Mouse (Mus musculus) heart, postnatal 4 days (tissue): ENCODE data around the gene Iqsec1. TPM values are rescaled to one million over a fixed set of nuclear protein-coding genes. Genes with fewer than 3 reads are reported as not detected.

Experiments
- DNase-seq: peaks from one replicate; pipeline ENCODE4 v3.0.0; 2021
- total RNA-seq, 2 experiments: library from RNA; stranded (reverse); gene quantifications; 2 replicates each; pipeline ENCODE4 v1.2.3; 2021

The Iqsec1 gene
- total RNA-seq: 100 to 1,000 TPM; 150 TPM

DNA sequence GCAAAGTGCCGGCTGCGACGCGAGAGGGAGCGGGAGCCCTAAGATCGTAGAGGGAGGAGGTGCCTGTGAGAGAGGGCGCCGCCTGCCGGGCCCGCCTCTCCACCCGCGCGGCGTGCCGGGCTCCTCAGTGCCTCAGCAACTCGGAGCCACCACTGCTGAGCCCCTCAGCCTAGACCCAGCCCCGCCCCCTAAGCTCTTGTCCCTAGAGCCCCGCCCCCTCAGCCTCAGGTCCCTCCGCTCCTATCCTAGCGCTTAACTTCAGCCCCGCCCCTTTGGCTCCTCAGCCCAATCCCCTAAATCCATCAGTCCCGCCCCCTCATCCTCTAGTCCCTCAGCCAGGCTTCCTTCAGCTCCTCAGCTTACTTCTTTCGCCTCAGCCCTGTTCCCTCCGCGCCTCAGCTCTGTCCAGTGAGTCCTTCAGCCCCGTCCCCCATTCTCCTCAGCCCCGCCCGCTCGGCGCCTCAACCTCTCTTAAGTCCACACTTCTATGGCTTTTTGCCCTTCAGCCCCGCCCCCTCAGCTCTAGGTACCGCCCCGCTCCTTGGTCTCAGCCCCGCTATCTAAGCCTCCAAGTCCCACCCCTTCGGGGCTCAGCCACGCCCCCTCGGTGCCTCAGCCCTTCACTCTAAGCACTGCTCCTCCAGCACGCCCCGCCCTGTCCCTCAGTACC, at the start of gene Iqsec1:
Gene Iqsec1, minus strand, starts transcription at position 38 of the 670 bp plus-strand sequence.
- peak; percentile 83 for DNase-seq

DNA sequence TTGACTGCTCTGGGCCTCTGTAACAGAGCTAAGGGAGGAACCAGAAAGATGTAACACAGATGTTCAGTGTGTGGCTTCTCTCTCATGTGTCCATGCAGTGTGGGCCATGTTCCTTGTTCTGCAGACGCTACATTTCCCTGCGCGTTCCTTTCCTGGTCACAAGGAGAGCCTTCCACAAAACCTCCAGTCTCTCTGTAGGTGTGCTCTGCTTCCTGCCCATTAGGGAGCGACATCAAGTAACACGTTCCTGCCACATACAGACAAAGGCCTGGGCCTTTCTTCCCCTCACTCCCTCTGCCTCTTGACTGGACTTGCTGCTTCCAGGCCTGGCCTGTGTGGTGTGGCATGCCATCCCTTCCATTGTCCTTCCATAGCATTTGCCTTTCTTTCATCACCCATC, 39.8 kb upstream of the Iqsec1 start:
- no peak for DNase-seq

DNA sequence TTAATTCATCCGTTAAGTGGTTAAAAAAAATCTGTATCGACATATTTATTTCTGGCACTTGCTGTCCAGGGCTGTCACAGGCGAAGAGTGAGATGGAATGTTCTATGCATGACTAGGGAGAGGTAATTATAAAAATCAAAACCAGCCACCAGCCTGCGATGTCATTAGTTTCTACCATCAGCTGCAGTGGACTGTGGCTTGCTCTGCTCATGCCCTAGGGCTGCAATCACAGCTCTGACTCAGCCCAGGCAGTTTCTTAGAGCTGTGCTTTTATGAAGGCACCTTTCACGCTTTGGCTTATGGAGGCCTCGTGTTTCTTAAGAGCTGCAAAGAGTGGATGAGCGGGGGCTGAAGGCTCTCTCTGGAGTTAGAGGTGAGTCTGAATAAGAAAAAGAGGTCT, 32.3 kb upstream of the Iqsec1 start:
- no peak for DNase-seq

DNA sequence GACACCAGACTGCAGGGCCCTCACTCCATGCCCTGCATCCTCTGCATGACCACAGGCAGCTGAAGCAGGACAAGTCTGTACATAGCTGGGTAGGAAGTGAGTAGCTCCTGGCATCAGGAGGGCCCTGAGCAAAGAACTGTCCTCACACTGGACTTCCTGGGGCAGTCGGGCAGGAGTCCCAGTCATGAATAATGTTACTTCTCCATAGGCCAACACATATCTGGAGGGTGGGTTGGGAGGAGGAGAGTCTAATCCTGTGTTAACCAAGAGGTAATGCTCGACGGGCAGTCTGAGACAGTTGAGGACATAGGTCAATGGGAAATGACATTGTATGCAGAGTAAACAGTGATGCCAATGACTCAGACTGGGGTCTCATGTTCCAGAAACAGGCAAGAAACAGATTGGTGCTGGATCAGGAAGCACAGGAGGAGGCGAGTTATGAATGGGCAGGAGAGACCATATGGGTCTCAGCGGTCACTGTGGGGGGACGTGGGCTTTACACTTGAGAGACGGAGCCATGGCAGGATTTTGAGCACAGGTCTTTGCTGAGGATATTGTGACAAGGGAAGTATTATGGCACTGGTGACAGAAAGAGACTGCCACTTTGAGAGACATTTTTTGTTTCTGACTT, 28.2 kb upstream of the Iqsec1 start:
- no peak for DNase-seq

DNA sequence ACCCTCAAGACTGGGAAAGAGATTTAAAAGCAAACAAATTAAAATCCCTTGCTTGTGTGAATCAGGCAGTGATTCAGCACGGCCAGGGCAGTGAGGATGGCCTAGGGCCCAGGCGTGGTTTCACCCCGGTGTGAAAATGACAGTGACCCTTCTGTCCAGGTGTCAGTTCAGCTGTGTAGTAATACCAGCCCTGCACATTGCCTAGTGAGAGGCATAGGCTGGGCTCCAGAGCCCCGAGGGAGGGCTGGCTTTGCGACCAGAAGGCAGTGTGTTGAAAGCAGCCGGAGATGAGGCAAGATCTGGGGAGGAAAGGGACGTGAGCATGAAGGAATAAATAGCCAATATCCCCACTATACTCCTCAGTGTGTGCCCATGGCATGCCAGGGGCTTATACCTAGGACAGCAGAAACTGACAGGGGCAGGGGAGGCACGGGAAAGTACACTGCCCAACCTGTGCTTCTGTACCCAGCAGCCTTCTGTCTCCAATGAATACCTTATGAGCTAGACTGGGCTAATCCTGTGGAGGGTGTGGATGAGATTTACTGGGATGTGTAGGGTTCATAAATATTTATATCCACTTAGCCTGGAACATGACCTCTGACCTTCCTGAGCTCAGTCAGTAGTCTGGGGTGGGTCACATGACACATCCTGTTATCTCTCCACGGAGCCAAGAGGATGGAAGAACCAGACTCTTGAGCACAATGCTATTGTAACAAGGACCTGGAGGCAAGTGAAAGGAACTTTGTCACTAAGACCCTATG, 25.9 kb upstream of the Iqsec1 start:
- no peak for DNase-seq

DNA sequence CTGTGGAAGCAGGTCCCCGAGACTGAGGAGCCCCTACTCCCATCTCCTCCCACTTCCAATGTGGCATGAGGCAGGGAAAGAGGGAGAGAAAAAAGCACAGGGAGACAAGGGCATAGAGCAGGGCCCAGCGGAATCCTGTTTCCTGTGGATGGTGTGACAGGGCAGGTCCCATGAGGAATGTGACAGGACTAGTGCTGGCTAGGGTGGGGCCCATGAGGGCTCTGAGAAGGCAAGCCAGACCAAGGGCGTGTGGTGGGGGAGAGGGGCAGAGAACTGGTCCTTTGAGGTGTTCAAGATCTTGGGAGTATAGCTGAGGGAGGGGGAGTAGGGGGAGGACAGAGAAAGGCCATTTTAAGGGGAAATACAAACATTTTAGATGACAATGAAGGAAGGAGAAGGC, 24.0 kb upstream of the Iqsec1 start:
- DNase-seq: no peak

DNA sequence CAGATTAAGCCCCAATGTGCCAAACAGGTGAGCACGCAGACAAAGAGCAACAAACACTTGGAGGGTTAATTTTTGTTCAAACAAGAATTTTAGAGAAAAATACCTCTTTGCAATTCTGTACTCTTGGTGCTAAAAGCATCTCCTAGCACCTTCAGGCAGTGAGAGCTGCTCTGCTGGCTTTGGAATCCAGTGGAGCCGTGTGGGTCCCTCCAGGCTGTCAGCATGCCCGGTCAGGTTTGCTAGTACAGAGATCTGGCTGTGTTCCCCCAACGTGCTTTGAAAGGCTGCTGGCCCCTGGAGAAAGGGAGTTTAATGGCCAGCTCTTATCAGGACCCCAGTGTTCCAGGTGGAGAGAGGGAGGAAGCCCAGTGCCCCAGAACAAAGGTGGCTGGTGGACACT, 23.1 kb upstream of the Iqsec1 start:
- peak; percentile 30 for DNase-seq

DNA sequence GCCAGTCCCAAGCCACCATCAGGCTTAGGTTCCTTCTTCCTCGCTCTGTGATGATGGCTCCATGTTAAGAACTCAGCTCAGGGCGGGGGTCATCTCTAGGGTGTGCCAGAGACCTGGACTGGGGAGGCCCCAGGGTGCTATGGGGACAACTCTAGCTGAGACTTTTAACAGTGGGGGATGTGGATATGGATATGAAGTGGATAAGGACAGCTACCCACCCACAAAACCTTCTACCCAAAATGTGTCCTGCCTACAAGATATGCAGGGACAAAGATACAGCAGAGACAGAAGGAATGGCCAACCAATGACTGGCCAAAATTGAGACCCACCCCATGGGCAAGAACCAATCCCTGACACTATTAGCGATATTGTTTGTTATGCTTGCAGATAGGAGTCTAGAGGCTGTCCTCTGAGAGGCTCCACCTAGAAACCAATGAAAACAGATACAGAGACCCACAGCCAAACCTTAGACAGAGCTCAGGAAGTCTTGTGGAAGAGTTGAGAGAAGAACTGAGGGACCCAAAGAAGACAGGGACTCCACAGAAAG, 19.9 kb upstream of the Iqsec1 start:
- no peak for DNase-seq

DNA sequence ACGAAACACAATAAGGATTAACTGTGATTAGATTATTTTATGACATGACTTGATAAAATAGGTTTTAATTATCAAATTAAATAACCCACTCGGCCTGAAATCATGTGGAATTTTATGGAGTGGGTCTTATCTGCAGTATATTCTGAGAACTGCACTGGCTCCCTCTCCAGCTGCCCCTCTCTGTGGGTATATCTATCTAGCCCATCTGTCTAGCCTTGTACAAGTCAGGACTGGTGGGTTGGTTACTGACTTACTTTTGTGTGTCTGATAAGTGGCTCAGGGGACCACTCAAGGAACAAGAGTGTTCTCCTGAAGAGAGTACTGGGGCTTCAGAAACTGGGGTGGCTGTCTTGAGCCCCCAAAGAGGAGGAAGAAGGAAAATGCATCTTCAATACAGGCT, 18.7 kb upstream of the Iqsec1 start:
- DNase-seq: no peak

DNA sequence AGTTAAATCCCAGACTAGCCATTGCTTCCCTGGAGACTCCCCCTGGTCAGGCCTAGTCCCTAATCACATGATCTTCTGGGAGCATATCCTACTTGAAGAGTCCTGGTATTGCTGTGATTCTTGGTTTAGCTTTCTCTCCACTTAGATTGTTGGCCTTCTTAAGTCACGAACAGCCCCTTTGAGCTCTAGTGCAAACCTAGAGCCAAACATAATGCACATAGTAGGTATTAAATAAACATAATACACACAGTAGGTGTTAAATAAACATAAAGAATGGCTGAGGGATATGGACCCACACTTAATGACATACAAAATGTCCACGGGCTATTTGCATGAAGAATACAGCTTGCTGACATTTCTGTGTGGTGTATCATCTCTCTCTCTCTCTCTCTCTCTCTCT, 15.7 kb upstream of the Iqsec1 start:
- DNase-seq: no peak

DNA sequence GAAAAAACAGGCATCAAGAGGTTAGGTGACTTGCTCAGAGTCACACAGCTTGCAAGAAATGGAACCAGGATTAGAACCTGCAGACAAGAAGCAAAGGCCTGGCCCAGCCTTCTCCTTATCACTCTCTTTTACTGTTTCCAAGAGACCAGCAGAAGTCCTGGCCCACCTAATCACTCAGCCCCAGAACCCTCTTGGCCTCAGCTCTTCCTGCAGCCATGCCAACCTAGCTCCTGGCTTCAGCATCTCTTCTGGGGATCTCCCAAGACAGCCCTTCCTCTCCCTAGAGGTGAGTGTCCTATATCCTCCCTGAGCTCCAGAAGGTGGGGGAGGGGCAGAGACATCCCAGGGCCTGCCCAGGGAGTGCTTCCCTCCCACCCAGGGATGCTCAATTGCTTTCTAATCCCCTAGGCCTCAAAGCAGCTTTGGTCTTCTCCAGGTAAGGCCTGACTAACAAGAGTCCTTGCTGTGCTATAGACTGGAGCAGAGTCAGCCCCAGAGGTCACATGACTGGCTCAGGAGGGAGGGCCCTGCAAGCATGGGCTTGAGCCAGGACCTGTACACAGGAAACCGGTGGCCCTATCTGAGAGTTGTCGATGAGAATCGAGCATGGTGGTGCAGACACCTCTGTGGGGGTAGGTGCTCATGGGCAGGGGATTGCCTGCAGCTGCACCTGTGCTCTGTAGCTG, 15.0 kb upstream of the Iqsec1 start:
- no peak for DNase-seq

DNA sequence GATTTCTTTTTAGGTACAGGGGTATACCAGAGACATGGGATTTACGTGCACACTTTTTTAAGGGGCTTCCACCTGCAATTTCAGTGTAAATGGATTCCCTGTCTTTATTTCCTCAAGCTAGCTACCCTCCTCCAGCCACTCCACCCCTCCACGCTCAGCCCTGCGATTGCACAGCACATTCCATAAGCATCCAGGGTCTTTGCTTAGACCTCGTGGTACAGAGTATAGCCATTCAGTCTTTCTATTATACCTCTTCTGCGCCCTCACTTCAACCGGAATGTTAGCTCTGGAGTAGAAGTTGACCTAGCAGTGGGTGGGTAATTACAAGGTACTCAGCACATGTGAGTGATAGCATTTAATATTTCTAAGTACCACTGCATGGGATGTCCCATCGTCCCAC, 13.1 kb upstream of the Iqsec1 start:
- no peak for DNase-seq

DNA sequence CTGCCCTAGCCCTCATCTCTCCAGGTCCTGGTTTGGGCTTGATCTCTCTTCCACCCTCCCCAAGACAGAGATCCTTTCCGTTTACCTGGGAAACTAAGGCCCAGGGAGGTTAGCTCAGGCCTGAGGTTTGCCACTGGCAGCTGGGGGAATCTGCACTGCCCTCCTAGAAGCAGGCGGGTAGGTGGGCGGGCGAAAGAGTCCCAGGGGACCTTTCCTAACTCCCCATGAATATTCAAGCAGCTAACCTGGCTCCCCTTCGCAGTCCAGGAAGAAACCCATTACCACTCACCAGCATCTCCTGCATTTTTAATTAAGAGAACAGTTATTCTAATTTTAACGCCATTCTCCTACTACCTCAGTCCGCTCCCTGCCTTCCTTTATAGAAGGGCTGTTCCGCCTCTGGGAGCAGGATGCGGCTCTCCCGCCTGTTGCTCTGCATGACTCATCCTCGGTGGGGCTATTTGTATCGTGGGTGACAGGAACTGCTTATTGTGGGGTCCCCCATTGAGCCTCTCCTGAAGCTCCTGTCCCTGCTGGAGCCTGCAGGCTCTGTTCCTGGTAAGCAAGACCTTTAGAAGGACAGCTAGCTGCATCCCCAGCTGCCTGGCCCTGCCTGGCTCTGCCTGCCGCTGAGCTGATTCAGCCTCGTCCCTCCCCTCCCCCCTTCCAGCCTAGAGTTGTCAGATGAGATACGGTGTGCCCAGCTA, 12.5 kb upstream of the Iqsec1 start:
- peak; percentile 17 for DNase-seq

DNA sequence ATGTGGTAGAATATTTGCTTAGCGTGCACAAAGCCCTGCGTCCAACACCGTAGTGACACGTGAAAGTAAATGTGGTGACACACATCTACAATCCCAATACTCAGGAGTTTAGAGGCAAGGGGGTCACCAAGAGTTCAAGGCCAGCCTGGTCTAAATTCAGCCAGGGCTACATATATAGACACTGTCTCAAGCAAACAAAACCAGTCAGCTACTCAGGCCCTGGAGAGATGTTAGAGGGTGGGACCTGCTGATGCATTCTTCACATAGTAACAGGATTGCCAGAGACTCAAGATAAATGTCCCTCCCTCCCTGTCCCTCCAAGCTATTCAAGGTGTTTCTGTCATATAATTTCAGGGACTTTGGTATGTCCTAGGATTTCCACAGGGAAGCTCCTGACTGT, 10.7 kb upstream of the Iqsec1 start:
- DNase-seq: no peak

DNA sequence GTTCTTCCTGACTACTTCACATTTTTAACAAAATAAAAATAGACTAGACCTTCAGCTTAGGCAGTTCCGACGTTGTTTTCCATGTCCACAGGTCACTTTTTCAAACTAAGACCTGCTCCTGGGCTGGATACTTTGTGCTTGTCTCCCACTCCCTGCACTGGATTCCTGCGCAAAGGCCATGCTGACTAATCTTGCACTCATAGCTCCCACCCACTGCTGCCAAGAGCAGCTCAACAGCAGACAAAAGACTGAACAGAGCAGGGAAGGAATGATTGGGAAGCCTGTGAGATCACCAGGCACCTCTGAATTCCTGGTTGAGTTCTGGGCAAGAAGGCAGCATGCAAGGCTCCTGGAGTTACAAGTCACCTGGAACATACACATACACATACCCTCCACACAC, 8.5 kb upstream of the Iqsec1 start:
- DNase-seq: no peak

DNA sequence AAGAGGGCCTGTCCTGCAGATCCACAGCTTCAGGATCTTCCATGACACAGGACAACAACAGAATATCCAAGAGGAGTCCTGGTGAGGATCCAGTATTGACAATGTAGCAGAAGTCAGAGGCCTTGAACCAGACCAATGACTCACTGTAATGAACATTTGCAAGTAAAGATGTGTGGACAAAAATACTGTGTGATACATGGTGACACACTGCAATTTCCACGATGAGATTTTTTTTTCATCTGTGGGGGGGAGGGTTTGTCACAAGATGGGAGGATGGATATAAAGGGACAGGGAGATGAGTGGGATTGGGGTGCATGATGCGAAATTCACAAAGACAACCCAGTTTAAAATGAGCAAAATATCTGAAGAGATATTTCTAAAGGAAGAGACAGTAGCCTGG, 7.7 kb upstream of the Iqsec1 start:
- no peak for DNase-seq

DNA sequence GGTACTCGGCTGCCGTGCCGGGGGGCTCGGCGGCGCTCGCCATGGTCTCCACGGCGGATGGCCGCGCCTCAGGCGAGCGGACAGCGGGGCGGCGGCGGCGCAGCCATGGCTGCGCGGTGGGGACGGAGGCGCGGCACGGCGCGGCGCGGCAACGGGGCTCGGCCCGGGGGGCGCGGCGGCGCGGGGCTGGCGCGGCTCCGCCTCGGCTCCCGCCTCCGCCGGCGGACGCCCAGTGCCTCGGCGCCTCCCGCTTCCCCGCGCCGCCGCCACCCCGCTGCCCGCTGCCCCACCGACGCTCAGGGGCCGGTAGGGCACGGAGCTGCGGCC, 223 bp downstream of the Iqsec1 start:
- no peak for DNase-seq

DNA sequence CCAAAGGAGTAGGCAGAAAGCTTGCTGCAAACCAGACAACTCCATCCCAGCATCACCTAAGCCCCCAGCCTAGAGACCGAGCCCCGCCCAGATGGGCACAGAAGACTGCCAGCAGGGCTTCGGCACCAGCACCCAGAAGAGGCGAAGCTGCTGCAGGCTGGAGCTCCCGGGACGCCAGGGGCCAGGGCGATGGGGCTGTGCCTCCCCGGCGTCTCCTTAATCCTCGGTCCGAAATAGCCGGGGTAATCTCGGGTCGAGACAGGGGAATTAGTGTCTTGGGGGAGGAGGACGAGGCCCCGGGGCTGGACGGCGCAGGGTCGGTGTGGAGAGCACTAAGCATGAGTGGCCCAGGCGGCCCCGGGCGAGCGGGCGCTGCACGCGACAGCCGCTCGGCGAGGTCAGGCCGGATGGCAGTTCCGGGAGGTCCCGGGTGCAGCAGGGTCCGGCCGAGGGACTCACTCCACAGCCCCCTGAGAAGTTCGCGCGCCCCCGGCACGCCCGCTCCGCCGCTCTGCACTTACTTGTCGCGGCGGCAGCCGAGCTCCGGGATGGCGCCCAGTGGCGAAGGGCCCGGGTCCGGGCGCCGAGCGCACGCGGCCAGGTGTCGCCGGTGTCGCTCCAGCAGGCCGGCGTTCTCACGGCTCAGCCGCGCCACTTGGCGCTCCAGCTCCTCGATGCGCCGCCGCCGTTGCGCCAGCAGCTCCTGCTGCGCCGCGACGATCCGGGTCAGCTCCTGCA, 755 bp downstream of the Iqsec1 start:
- peak; percentile 33 for DNase-seq

DNA sequence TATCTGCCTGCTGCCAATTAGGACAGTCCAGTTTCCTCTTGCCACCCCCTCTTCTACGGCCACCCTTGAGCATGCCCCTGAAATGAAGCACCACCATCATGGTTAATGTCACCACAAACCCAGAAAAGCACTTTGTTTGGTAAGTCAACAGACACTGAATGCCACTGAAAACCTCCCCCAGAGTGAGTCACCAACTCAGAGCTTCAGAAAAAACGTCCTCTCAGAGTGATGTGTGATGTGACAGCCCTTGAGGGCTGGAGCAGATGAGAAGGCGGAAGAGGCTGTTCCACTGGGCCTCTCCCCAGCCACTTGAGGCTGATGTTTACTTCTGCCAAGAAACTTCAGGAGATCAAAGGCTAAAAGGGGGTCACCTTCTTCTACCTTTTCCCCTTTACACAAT, 4.4 kb downstream of the Iqsec1 start:
- DNase-seq: no peak

DNA sequence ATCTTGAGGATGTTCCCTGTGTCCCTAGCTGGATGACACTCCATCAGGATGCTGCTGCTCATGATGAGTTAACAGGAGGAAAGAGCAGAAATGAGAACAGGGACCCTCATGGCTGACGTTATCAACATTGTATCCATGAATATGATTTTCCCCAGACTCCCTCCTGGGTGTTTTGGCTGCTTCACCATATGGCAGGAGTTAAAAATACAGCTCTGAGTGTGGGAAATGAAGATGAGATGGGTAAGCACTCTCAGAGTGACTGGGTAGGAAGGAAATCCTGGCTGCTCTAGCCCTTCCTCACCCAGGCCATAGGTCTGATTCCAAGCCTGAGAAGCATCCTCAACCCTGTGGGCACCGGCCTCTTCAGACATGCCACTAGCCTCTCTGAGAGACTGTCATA, 14.2 kb downstream of the Iqsec1 start:
- DNase-seq: no peak

DNA sequence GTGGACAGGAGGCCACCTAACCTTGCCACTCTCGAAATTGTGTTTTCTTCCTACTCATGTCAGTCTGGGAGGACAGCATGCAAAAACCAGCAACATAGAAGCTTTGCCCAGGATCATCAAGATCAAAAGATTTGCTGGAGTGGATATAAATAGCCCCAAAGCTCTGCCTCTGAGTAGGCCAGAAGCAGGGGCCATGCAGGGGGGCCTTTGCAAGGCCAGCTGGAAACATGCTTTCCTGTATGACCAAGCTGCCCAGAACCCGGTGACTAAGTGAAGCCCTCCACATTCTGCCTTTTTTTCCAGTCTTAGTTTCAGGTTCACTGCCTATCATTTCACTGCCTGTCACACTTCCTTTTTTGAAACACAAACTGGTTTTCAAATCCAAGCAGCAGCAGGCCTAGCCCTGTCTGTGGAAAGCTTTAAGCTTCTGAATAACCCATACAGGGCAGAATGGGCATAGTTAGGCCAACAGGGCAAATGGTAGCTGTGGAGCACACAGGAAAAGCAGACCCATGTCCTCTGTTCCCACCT, 19.1 kb downstream of the Iqsec1 start:
- no peak for DNase-seq

DNA sequence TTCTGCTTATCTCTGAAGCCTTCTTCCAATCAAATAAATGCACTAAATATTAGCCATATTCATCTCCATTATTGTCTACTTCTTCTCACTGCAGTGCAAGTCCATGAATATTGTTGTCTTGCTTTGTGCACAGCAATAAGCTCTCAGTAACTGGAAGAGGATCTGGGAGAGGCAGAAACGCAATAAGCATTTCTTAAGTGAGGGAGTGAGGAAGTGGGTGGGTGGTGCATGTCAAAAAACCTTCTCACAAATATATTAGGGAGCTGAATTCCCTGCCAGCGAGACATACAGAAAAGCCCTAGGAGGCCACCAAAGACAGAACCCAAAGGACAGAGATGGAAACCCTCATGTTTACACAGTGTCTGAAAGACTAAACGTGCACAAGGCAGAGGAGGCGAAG, 35.1 kb downstream of the Iqsec1 start:
- DNase-seq: no peak
